Comparison of ENCODE assay signal across 8 mouse cellular contexts in genomic region chr7:15948381-15948941, GRCm38 (mm10). TPM values are rescaled to one million over a fixed set of nuclear protein-coding genes. Genes with fewer than 3 reads are reported as not detected.
DNase-seq lines count a peak whose midpoint lies in the region; ATAC-seq lines count a peak whose summit lies in the region.

No protein-coding gene starts in this region.

- H3K36me3 ChIP-seq in hindbrain, embryonic 11.5 days (ENCODE audit: control insufficient read depth, insufficient read depth, low read length) = no peaks in the 10 kb centered on the region

- 10% methylated on average over 23 of the region's 23 CpGs for WGBS in hindbrain, embryonic 11.5 days

- no peak overlapping the region; the same call in 1 of the 2 replicates for H3K4me3 ChIP-seq in hindbrain, embryonic 11.5 days (ENCODE audit: low read depth, low read length)

- no peaks in the 10 kb centered on the region for H3K27me3 ChIP-seq in hindbrain, embryonic 11.5 days (ENCODE audit: control insufficient read depth, insufficient read depth, low read length)

- no peaks in the 10 kb centered on the region for H3K9me3 ChIP-seq in hindbrain, embryonic 11.5 days (ENCODE audit: control insufficient read depth, low read length)

- 0 out of 2 replicates have a peak overlapping the region, but pooled peaks have one; percentile 23 for H3K9ac ChIP-seq in hindbrain, embryonic 11.5 days (ENCODE audit: low read depth, low read length)

- H3K4me2 ChIP-seq in hindbrain, embryonic 11.5 days (replicated peaks; ENCODE audit: low read depth, low read length) = peak overlapping the region; percentile 25

- H3K27ac ChIP-seq in hindbrain, embryonic 11.5 days (ENCODE audit: low read depth, low read length) = no peak overlapping the region

- no peaks in the 10 kb centered on the region; the same call in 1 of the 2 replicates for H3K4me1 ChIP-seq in hindbrain, embryonic 11.5 days (replicated peaks; ENCODE audit: control insufficient read depth, insufficient read depth, low read length)

- ATAC-seq in frontal cortex, adult (ENCODE audit: low TSS enrichment) = 0 out of 2 replicates have a peak, but pooled peaks have one; percentile 13
- ATAC-seq in hindbrain, embryonic 11.5 days (ENCODE audit: low FRiP score) = peak; percentile 34; the same call in 1 of the 2 replicates

- peak; percentile 98 for DNase-seq in NIH3T3 (ENCODE audit: low read depth)
- peak; percentile 85 for DNase-seq in cerebellum, adult 9-11 months
- DNase-seq in hindbrain, embryonic 11.5 days (ENCODE audit: low spot score) = peak; percentile 80
- peak; percentile 70 to 78 for DNase-seq in layer of hippocampus, postnatal 10 days (ENCODE audit: low spot score in 2 of 2)
- peak; percentile 94 for DNase-seq in lung, postnatal 10 days
- peak; percentile 77 for DNase-seq in ovary, postnatal 14 days (ENCODE audit: low spot score)
- DNase-seq in thymus, postnatal 10 days (ENCODE audit: low spot score in 2 of 2) = peak; percentile 45 to 80

RNA-seq across cellular contexts. Expression of gene Nop53, which starts 2.6 kb away (rescaled TPM):
- polyA plus RNA-seq in hindbrain, embryonic 11.5 days (2014; fragmentation: Nextera tagmentation; extraction: Ambion mirVana) = 176 and 180 TPM in 2 replicates
- total RNA-seq in layer of hippocampus, postnatal 10 days (2021) = 100 to 1,000 TPM; 126 to 135 TPM

RNA-seq across cellular contexts. Expression of gene Ehd2, which starts 18.9 kb away (rescaled TPM):
- 6.4 and 10.9 TPM in 2 replicates for polyA plus RNA-seq in hindbrain, embryonic 11.5 days (2014; fragmentation: Nextera tagmentation; extraction: Ambion mirVana)
- total RNA-seq in layer of hippocampus, postnatal 10 days (2021) = 10 to 100 TPM in 1 of 2 experiments, 1 to 10 TPM in 1; 8.6 to 14.0 TPM

RNA-seq across cellular contexts. Expression of gene Selenow, which starts 26.3 kb away (rescaled TPM):
- 988 and 1,001 TPM in 2 replicates for polyA plus RNA-seq in hindbrain, embryonic 11.5 days (2014; fragmentation: Nextera tagmentation; extraction: Ambion mirVana)
- 1,000 to 10,000 TPM; 1,327 to 1,522 TPM for total RNA-seq in layer of hippocampus, postnatal 10 days (2021)
